Mouse (Mus musculus): ENCODE data around the gene Plch2. TPM values are rescaled to one million over a fixed set of nuclear protein-coding genes. Genes with fewer than 3 reads are reported as not detected.

Plch2 gene
- 15.1 and 23.9 TPM in 2 replicates for polyA plus RNA-seq (2012; rRNA removed)

- no peak for DNase-seq
- no peak for TF ChIP-seq CTCF (IDR thresholded peaks at IDR 0.05; ENCODE audit: insufficient read depth, low read length)
- no peak for TF ChIP-seq POLR2A (IDR thresholded peaks at IDR 0.05; ENCODE audit: borderline replicate concordance, extremely low read depth, low read depth, low read length)
- 68% methylated on average over 10 of the region's 10 CpGs for WGBS
- H3K4me3 ChIP-seq (replicated peaks; ENCODE audit: extremely low read depth, low read depth, low read length) = no peak within 1 kb of the TSS
- H3K4me1 ChIP-seq (ENCODE audit: control insufficient read depth, insufficient read depth, low read length) = no peaks in the 10 kb centered on the region
Observed at GRCm38 (mm10) chr4:155056724-155057123, at the start of gene Plch2. Plch2 (minus strand) TSS chr4:155056784.

DNA sequence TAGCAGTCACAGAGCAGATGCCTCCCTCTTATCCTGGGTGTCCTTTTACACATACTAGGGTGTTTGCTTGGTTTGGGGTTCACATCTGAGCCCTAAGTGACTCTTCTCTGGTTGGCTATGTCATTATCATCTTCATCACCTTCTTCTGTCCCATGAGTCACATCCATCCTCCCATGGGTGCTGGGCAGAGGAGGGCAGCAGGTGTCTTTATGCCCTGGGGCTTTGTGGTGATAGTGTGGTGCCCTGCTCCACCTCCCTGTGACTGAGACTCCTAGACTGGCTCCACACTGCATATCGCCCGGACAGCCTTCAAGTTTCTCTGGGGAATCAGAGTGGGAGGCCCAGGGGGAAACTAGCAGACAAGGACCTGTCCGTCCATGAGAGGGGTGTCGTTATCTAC is 42.0 kb upstream of the Plch2 start:
- Histone ChIP-seq H3K4me3 (replicated peaks; ENCODE audit: extremely low read depth, low read depth, low read length) (no peak overlapping the region), H3K4me1 (ENCODE audit: control insufficient read depth, insufficient read depth, low read length) (no peaks in the 10 kb centered on the region)
- WGBS = 79% methylated on average over 4 of the region's 4 CpGs
- DNase-seq = no peak
- TF ChIP-seq POLR2A (IDR thresholded peaks at IDR 0.05; ENCODE audit: borderline replicate concordance, extremely low read depth, low read depth, low read length) (no peak), CTCF (IDR thresholded peaks at IDR 0.05; ENCODE audit: insufficient read depth, low read length) (no peak)

DNA sequence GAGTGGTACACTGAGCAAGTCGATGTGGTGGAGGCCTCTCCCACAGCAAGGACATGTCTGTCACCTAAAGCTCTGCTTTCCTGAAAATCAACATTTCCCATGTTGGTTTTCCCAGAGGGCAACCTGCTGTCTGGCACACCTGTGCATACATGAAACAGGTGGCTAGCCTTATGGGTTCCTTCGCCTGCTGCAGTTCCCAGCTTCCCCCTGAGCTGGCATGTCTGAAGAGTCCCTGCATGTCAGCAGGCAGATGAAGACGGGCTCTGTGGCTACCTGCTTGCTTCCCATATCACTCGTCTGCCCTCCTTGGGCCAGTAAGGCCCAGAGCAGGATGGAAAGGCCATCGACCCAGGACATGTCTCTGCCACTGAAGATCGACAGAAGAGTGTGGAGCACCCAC is 40.9 kb upstream of the Plch2 start:
- no peak for DNase-seq
- no peak overlapping the region for H3K4me3 ChIP-seq (replicated peaks; ENCODE audit: extremely low read depth, low read depth, low read length)
- 85% methylated on average over 6 of the region's 6 CpGs for WGBS
- TF ChIP-seq CTCF (IDR thresholded peaks at IDR 0.05; ENCODE audit: insufficient read depth, low read length) = no peak
- no peak for TF ChIP-seq POLR2A (IDR thresholded peaks at IDR 0.05; ENCODE audit: borderline replicate concordance, extremely low read depth, low read depth, low read length)
- no peaks in the 10 kb centered on the region for H3K4me1 ChIP-seq (ENCODE audit: control insufficient read depth, insufficient read depth, low read length)

- Histone ChIP-seq H3K4me3 (replicated peaks; ENCODE audit: extremely low read depth, low read depth, low read length) (no peak overlapping the region), H3K4me1 (ENCODE audit: control insufficient read depth, insufficient read depth, low read length) (no peaks in the 10 kb centered on the region)
- WGBS = 93% methylated on average over 8 of the region's 8 CpGs
- TF ChIP-seq POLR2A (IDR thresholded peaks at IDR 0.05; ENCODE audit: borderline replicate concordance, extremely low read depth, low read depth, low read length) = no peak
- TF ChIP-seq CTCF (IDR thresholded peaks at IDR 0.05; ENCODE audit: insufficient read depth, low read length) = no peak
- DNase-seq = no peak
Observed at GRCm38 (mm10) chr4:155095967-155096366, 39.4 kb upstream of the Plch2 start.

DNA sequence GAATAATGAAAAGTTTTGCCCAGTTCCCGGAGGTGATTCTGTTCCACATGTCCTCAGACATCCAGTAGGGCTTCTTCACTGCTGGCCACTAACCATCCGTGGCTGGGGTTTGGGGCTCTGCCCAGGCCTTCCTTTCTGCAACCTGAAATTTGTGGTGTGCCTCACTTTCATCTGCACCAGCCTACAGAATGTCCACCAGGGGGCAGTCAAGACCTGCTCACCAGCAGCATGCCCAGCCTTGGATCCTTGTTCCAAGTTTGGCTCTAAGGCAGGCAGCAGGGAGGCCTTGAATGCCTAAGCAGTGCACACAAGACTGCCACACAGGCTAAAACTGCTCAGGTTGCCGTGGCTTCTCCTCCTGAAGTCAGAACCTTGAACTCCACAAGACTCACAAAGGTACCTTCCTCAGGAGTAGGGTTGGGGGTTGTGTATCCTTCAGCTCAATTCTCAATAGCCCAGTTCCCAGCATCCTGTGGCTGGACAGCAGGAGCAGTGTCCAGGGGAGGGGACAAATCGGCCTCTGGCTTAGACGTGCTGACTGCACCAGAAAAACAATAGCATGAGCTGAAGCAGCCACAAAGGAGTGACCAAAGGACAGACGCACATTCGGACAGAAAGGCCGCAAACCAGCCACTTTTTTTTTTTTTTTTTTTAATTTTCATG is 38.8 kb upstream of the Plch2 start:
- TF ChIP-seq POLR2A (IDR thresholded peaks at IDR 0.05; ENCODE audit: borderline replicate concordance, extremely low read depth, low read depth, low read length) (peak; percentile 21; the same call in 1 of the 2 replicates), CTCF (IDR thresholded peaks at IDR 0.05; ENCODE audit: insufficient read depth, low read length) (peak; percentile 97)
- DNase-seq = peak; percentile 74
- H3K4me1 ChIP-seq (ENCODE audit: control insufficient read depth, insufficient read depth, low read length) = no peaks in the 10 kb centered on the region
- no peak overlapping the region for H3K4me3 ChIP-seq (replicated peaks; ENCODE audit: extremely low read depth, low read depth, low read length)
- 41% methylated on average over 8 of the region's 8 CpGs for WGBS

DNA sequence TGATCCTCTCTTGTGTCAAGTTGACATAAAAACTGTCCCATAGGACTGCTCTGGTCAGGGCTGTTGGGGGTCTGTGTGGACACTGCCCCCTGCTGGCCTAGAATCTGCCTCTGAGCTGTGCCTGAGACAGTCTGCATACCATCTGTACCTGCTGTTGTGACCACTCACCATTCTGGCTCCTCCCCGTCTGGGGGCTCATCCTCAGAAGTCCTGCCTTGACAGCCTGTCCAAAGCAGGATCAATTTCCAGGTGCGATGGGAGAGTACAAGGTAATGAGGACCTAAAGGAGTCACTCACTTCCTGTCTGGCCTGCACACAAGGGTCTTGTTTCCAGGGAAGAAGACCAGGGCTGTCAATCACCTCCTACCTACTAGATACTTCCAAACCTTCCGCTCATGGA is 38.0 kb upstream of the Plch2 start:
- TF ChIP-seq CTCF (IDR thresholded peaks at IDR 0.05; ENCODE audit: insufficient read depth, low read length) (peak; percentile 61), POLR2A (IDR thresholded peaks at IDR 0.05; ENCODE audit: borderline replicate concordance, extremely low read depth, low read depth, low read length) (no peak)
- H3K4me1 ChIP-seq (ENCODE audit: control insufficient read depth, insufficient read depth, low read length) = no peaks in the 10 kb centered on the region
- WGBS = 64% methylated on average over 3 of the region's 3 CpGs
- peak; percentile 53 for DNase-seq
- H3K4me3 ChIP-seq (replicated peaks; ENCODE audit: extremely low read depth, low read depth, low read length) = no peak overlapping the region

DNA sequence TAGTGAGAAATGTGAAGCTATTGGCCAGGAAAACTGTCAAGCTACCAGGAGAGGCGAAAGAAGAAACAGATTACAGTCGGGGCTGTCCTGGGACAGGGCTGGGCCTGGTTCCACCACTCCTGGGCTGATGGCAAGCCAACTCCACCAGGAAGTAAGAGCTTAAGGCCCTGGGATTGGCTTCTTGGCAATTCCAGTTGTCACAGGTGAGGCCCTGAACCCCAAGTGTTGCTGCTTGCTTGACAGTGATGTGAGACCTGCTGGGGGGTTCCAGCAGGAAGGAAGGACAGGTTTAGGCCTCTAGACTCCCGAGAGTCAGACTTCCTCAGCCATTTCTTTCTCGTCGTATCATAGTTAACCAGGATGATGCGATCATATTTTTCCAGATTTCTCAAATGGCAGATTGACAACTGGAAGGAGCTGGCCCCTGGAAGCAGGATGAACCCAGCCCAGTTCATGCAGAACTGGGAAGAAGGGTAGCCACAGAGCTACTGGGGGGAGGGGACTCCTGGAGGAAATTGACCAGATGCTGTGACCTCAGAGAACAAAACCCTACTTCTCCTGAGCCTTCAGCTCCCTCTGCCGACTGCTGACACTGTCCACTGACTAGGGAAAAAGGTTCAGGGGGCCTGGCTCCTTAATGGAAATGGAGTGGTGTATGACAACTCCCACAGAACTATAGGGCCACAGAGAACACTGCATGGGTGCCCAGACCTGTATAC is 37.0 kb upstream of the Plch2 start:
- no peak for DNase-seq
- no peak overlapping the region for H3K4me3 ChIP-seq (replicated peaks; ENCODE audit: extremely low read depth, low read depth, low read length)
- H3K4me1 ChIP-seq (ENCODE audit: control insufficient read depth, insufficient read depth, low read length) = no peaks in the 10 kb centered on the region
- 80% methylated on average over 7 of the region's 7 CpGs for WGBS
- TF ChIP-seq CTCF (IDR thresholded peaks at IDR 0.05; ENCODE audit: insufficient read depth, low read length) = no peak

- no peak for TF ChIP-seq POLR2A (IDR thresholded peaks at IDR 0.05; ENCODE audit: borderline replicate concordance, extremely low read depth, low read depth, low read length)
- no peak for TF ChIP-seq CTCF (IDR thresholded peaks at IDR 0.05; ENCODE audit: insufficient read depth, low read length)
- 89% methylated on average over 19 of the region's 19 CpGs for WGBS
- no peaks in the 10 kb centered on the region for H3K4me1 ChIP-seq (ENCODE audit: control insufficient read depth, insufficient read depth, low read length)
- no peak for DNase-seq
- H3K4me3 ChIP-seq (replicated peaks; ENCODE audit: extremely low read depth, low read depth, low read length) = no peak overlapping the region
Observed at GRCm38 (mm10) chr4:155092718-155093430, 36.3 kb upstream of the Plch2 start.

DNA sequence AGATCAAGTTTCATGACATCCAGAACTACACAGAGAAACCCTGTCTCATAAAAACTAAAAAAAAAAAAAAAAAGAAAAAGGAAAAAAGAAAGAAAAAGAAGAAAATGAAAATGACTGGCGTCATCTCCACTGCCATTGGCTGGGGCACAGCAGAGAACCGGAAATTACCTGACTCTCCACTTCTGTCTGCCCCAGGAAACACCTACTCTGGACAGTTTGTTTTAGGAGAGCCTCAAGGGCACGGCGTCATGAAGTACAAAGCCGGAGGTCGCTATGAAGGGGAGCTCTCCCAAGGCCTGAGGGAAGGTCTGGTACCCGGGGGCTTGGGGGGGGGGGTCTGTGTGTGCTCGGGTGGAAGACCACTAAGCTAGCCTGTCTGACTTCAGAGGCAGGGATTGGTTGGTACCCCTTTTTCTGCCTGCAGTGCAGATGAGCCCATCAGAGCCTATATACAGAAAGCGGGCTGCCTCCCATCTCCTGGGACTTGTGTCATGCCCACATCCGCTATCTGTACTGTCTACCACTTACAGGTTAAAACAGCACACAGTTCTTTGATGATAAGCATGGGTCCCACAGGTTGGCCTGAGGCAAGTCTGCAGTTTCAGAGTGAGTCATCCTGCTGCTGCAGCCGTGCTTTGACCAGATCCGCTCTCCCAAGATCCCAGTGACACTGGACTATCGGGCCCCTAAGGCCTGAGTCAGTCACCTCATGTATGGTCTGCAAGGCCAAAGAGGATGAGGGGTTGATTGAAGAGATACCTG is 34.3 kb upstream of the Plch2 start:
- Histone ChIP-seq H3K4me1 (ENCODE audit: control insufficient read depth, insufficient read depth, low read length) (peaks cover 3% of the 10 kb centered on the region; the same call in 1 of the 2 replicates), H3K4me3 (replicated peaks; ENCODE audit: extremely low read depth, low read depth, low read length) (no peak overlapping the region)
- TF ChIP-seq POLR2A (IDR thresholded peaks at IDR 0.05; ENCODE audit: borderline replicate concordance, extremely low read depth, low read depth, low read length) (no peak), CTCF (IDR thresholded peaks at IDR 0.05; ENCODE audit: insufficient read depth, low read length) (no peak)
- no peak for DNase-seq
- 87% methylated on average over 13 of the region's 13 CpGs for WGBS

Data from lung, adult 2 months (tissue).